Mouse (Mus musculus): ENCODE measurements at regions not wholly inside any gene's neighbourhood (a gene's known extent, or its start where the extent isn't known, plus 50 kb on each side); places are given as distances from the start of the nearest gene placed in this dataset.
A peak's percentile ranks its signal among the peaks of the same experiment; 100 is the strongest.

GRCm38 (mm10) chr10:8978595-8978994 lies 92.7 kb upstream of the Sash1 start:
- no peak for DNase-seq

GRCm38 (mm10) chr10:8973934-8974333 lies 88.1 kb upstream of the Sash1 start:
- no peak for DNase-seq

- no peak for DNase-seq
These were observed 87.1 kb upstream of the Sash1 start for GRCm38 (mm10) chr10:8972789-8973551.

- DNase-seq: no peak
These were observed 84.9 kb upstream of the Sash1 start for GRCm38 (mm10) chr10:8970807-8971206.

- no peak for DNase-seq
These were observed 83.7 kb upstream of the Sash1 start for GRCm38 (mm10) chr10:8969586-8969985.

- no peak for DNase-seq
These were observed 83.1 kb upstream of the Sash1 start for GRCm38 (mm10) chr10:8969016-8969415.

GRCm38 (mm10) chr10:8968276-8968923 lies 82.5 kb upstream of the Sash1 start:
- DNase-seq: peak; percentile 26

GRCm38 (mm10) chr10:8962921-8963320 lies 77.1 kb upstream of the Sash1 start:
- DNase-seq: no peak

GRCm38 (mm10) chr10:8960964-8961675 lies 75.2 kb upstream of the Sash1 start:
- DNase-seq: no peak

- DNase-seq: no peak
These were observed 74.5 kb upstream of the Sash1 start for GRCm38 (mm10) chr10:8960275-8960960.

- no peak for DNase-seq
These were observed 69.8 kb upstream of the Sash1 start for GRCm38 (mm10) chr10:8955499-8956211.

GRCm38 (mm10) chr10:8954003-8954402 lies 68.1 kb upstream of the Sash1 start:
- DNase-seq: no peak

- no peak for DNase-seq
These were observed 67.1 kb upstream of the Sash1 start for GRCm38 (mm10) chr10:8952922-8953321.

GRCm38 (mm10) chr10:8951937-8952336 lies 66.1 kb upstream of the Sash1 start:
- DNase-seq: no peak

- no peak for DNase-seq
These were observed 65.5 kb upstream of the Sash1 start for GRCm38 (mm10) chr10:8951236-8951825.

- DNase-seq: no peak
These were observed 62.4 kb upstream of the Sash1 start for GRCm38 (mm10) chr10:8948227-8948626.

- no peak for DNase-seq
These were observed 59.4 kb upstream of the Sash1 start for GRCm38 (mm10) chr10:8945195-8945751.

GRCm38 (mm10) chr10:8944586-8944985 lies 58.7 kb upstream of the Sash1 start:
- DNase-seq: no peak

GRCm38 (mm10) chr10:8943698-8944097 lies 57.8 kb upstream of the Sash1 start:
- peak; percentile 48 for DNase-seq

GRCm38 (mm10) chr10:8942967-8943471 lies 57.1 kb upstream of the Sash1 start:
- DNase-seq: peak; percentile 48

GRCm38 (mm10) chr10:8936369-8936768 lies 50.5 kb upstream of the Sash1 start:
- DNase-seq: no peak

All from layer of hippocampus, adult 9-11 months (tissue).